Mouse (Mus musculus): ENCODE results near the gene Cog4. TPM values are rescaled to one million over a fixed set of nuclear protein-coding genes. Genes with fewer than 3 reads are reported as not detected.
"Not testable (repeated sequence)": the region's sequence is repeated elsewhere in the genome, so short reads cannot be mapped to it uniquely, and the experiment has no call there.

Cog4 gene
- polyA plus RNA-seq, 1 experiment = 53.5 TPM

DNA sequence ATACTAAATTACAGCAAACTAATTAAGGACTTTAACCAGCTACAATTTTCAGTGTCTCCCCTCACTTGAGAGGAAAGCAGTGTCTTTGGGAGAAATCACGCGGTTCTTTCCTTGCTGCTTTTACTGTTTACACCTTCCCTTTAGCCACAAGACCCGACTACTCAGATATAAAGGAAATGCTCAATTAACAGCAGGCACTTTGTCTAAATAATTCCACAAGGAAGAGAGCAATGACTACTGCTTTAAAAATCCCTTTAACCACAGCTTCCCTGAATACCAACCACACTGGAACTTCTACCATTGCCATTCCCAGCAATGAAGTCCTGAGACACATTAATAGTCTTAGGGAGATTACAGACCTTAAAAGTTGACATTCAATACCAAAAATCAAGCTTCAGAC, 17.9 kb upstream of the Cog4 start:
- DNase-seq (ENCODE audit: low read depth) = no peak

DNA sequence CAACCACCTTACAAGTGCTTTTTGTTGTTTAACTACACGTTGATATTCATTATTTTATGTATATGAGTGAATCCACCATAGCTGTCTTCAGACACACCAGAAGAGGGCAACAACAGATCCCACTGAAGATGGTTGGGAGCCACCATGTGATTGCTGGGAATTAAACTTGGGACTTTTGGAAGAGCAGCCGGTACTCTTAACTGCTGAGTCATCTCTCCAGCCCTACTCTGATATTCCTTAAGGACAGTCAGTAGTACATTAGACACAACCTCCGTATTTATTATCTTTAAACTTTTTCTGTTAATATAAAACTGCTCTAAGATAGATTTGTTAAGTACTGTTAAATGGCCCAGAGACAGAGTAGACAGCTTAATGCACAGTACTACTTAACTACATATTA, 14.4 kb upstream of the Cog4 start:
- no peak for DNase-seq (ENCODE audit: low read depth)

DNA sequence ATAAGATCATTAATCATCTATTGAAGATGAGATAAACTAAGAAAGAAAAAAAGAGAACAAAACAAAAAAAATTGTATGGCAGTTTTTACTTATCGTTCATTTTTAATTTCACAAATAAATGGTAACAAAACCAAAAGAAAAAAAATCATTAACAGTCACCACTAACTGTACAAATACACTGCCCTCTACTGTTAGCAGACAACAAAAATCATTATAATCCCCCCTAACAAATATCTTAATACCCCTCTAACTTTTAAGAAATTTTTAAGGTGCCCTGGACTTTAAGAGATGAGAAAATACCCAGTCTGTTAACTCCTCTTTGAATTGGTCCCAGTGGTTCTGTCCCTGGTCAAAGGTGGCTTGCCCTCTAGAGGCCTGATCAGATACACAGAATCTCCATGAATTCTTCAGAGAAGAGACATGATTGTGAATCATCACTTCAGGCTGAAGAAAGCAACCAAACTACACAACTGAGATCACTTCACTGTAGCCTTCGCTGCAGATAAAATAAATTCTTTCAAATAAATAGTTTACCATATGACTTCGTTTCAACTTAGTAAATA, 4.3 kb upstream of the Cog4 start:
- no peak for DNase-seq (ENCODE audit: low read depth)

DNA sequence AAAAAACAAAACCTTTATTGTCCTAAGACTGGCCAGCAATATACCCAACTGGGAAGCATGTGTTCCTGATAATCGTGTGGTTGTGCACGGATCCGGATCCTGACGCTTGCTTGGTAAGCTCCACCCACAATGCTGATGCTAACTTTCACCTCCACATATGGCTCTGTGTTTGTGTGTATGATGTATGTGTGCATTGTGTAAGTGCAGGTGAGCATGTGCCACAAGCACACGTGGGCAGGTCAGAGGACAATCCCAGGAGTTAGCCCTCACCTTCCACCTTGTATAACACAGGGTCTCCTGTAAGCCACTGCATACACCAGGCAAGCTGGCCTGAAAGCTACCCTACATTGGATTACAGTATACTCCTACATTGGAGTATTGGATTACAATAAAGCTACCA, 3.2 kb upstream of the Cog4 start:
- DNase-seq (ENCODE audit: low read depth) = no peak

DNA sequence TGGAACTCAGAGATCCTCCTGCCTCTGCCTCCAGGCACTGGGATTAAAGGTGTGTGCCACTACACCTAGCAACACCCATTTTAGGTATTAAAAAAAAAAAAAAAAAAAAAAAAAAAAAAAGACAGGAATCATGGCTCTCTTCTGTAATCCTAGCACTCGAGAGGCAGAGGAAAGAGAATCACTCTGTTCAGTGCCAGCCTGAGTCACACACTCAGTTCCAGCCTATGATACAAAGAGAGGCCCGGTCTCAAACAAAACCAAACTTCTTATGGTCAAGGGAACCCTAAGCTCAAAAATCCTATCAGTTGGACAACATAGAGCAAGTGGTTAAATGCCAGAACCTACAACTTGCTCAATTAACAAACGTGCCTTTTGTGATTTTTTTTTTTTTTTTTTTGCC, 1.5 kb upstream of the Cog4 start:
- DNase-seq (ENCODE audit: low read depth) = no peak

DNA sequence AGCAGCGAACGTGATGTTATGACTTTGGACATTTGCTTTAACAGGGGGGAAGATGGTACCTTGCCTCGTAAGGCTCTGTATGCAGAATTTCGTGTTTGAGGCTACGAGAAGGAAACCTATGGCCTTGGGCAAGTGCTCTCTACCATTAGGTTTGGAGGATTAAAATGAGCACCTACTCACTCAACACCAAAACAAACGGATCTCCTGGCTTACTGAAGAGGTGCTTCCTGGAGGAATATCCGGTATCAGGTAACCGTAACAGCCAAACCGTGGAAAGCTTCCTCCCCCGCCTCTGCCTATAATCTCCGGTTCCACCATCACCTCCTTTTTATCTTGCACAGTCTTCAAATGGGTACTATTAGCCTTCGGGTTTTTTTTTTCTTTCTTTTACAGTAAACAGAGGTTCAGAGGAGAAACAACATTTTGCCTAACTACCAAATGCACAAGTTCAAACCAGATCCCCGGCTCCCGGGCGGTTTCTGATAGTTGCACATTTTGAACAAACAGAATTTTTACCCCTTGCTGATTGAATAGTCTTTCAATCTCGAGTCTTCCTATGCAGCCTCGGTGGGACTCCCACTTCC, 487 bp upstream of the Cog4 start:
- no peak for DNase-seq (ENCODE audit: low read depth)

DNA sequence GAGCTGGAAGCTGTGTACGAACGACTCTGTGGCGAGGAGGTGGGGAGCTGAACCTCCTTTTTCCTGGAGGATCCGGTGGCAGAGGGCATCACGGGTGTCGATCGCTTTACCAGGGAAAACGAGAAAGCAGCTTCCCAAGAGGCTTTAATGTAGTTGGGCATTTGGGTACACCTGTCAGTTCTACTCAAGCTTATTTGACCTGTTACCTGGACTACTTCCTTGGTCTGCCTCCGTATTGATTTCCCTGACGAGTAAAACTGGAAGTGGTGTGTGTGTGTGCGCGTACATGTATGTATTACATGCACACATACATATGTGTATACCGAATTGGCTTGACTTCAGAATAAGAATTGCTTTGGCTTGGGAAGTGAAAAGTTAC, 760 bp downstream of the Cog4 start:
- DNase-seq (ENCODE audit: low read depth) = no peak

DNA sequence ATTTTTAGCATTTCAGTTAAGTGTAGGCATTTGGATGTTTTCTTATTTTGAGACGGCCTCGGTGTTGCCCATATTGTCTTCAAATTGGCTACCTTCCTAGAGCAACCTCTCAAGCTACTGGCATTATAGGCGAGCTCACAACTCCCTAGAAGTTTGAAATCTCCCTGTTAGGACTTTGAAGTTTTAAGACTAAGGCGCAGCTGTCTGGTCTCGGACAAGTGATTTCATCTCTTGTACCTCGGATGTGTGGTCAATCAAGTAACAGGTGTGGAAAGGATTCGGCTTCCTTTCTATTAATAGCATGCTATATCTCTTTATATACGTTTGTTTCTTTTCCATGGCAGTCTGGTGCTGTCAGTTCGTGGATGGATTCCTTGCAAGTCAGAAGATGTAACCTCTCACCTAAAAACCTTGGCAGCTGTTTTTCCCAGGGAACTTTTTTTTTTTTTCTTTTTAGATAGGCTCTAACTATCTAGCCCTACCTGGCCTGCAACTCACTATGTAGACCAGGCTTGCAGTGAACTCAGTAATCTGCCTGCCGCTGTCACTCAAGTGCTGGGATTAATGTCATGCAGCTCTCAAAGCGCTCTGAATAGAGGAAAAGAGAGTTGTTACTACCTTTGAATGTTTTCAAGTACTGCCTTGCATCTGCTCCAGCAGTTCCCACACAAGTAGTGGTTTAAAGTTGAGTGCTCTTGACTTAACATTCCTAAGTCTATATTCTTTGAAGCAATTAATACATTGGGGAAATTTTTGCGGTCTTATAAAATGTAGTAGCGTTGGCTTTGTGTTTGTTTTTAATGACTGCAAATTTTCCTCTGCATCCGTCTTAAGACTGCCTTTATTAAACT, 1.5 kb downstream of the Cog4 start:
- no peak for DNase-seq (ENCODE audit: low read depth)

DNA sequence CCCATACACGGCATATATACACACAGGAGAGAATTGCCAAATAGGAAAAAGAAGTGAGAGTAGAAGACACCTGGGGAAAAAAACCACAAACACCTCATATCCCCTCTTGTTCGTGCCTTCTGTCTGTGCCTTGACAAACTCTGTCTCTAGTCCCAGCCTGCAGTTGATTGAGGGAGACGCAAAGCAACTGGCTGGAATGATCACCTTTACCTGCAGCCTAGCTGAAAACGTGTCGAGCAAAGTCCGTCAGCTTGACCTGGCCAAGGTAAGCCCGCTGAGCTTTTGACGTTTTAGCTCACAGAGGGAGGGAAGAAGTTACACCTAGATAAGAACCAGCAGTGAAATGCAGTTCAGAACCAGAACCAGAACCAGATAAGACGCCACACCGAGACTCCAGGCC, 4.8 kb downstream of the Cog4 start:
- DNase-seq (ENCODE audit: low read depth) = no peak

DNA sequence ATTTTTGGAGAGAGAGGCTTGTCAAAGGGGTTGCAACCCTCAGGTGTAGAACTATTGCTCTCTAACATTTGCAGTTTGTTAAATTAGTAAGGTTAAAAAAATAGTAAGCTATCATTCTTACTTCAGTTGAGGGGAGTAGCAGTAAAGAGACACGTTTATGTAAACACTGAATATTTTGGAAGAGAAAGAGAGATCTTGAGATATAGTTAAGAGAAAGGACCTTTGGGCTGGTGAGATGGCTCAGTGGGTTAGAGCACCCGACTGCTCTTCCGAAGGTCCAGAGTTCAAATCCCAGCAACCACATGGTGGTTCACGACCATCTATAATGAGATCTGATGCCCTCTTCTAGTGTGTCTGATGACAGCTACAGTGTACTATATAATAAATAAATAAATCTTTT, 9.7 kb downstream of the Cog4 start:
- not testable (repeated sequence) for DNase-seq (ENCODE audit: low read depth)

DNA sequence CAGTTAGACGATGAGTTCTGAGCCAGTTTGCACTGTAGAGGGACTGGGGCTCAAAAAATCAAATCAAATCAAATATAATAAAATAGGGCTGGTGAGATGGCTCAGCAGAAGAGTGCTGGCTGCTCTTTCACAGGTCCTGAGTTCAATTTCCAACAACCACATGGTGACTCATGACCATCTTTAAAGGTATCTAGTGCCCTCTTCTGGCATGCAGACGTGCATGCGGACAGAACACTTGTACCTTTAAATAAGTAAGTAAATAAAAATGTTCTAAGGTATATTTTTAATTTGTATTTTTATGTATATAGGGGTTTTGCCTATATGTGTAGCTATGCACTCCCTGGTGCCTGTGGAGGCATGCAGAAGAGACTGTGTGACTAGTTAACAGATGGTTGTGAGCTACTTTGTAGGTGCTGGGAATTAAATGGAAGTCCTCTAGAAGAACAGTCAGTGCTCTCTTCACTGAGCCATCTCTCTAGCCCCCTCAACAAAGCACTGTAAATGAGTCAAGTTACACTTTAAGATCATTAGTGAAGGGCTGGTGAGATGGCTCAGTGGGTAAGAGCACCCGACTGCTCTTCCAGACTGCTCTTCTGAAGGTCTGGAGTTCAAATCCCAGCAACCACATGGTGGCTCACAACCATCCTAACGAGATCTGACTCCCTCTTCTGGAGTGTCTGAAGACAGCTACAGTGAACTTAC, 10.5 kb downstream of the Cog4 start:
- no peak for DNase-seq (ENCODE audit: low read depth)

DNA sequence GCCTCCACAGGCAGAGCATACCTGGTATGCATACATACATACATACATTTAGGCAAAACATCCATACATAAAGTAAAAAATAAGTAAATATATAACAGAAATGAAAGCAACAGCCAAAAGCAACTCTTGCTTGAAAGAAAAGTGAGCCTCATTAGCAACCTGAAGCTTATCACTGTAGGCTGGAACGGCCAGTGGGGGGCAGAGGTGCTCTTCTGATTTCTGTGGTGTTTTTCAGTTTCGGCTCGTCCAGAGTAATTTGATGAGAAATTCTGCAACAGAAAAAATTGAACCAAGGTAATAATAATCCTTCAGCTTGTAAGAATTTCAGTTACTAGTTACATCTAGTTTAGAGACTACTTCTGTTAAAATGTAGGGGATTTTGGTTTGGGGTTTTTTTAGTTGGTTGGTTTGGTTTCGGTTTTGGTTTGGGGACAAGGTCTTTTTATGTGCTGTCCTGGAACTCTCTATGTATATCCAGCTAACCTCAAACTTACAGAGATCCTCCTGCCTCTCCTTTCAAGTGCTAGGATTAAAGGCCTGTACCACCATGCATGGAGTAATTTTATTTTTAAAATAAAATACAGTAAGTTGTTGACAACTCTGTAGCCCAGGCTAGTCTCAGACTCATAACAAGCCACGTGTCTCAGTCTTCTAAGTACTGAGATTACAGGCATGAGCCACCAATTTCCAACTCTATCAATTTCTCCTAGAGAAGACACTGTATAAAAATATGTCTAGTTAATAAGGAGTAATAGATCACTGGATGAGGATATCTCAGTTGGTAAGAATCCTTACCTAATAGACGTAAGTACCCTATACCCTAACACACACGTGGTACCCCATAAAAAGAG, 13.5 kb downstream of the Cog4 start:
- no peak for DNase-seq (ENCODE audit: low read depth)

DNA sequence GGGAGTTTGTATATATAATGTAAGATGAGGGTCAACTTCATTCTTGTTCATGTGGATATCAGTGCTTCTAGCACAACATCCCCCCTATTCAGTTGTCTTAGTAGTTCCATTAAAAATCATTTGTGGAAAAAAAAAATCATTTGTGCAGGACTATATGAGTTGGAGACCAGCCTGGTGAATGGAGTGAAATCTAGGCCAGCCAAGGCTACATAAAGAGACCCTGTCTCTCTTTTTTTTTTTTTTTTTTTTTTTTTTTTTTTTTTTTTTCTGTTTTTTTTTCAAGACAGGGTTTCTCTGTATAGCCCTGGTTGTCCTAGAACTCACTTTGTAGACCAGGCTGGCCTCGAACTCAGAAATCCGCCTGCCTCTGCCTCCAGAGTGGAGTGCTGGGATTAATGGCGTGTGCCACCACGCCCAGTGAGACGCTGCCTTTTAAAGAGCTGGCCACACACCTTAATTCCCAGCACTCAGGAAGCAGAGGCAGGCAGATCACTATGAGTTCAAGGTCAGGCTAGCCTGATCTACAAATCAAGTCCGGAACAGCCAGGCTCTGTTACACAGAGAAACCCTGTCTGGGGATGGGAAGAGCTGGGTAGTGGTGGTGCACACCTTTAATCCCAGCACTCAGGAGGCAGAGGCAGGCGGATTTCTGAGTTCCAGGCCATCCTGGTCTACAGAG, 15.1 kb downstream of the Cog4 start:
- not testable (repeated sequence) for DNase-seq (ENCODE audit: low read depth)

DNA sequence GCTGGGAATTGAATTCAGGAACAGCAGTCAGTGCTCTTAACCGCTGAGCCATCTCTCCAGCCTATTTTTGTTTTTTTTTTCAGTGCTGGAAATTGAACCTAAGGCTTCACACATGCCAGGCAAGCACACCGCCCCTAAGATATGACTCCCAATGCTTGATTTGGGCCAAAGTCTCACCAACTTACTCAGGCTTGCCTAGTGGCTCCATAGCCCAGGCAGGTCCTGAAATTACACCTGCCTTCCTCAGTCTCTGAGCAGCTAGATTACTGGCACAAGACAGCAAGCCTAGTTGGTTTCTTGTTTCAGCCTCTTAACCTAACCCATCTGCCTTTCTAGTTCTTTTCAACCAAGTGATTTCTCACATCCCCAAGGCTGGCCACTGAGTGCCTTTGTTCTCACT, 24.1 kb downstream of the Cog4 start:
- no peak for DNase-seq (ENCODE audit: low read depth)

DNA sequence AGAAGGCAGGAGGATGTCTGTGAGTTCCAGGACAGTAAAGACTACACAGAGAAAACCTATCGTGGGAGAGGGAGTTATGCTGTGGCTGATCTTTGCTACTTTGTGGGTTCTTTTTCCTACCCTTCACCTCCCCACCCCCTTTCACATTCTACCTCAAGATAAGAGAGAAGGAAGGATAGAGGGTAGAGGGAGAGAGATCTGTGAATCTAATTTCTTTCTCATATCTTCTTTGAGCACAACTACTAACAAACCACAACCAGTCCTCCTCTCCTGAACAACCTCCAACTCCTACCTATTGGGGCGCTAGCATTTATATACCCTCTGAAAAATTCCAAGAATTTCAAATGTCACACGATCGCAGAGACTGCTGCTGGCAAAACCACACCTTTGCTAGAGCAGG, 31.5 kb downstream of the Cog4 start:
- DNase-seq (ENCODE audit: low read depth) = no peak

DNA sequence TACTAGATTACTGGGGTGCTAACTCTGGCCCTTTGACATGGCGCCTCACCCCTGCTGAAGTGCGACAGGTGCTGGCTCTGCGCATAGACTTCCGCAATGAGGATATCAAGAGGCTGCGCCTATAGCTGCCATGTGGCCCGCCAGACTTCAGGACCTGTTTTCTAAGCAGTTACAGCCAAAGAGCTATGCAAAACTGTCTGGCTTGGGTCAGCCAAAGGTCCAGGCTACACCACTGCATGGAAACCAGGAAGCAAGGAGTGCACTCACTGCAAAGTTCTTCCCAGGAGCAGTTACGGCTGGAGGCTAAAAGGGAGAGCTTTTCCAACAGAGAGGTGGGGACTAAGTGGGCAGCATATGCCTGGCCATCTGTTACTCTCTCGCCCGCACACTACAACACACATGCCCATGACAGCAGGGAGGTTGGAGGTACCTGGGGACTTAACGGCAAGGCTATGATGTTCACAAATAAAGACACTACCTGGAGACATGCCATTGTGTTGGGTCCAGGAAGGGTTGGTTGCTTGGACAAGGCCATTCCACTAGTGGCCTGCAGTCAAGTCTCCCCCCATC, 35.4 kb downstream of the Cog4 start:
- DNase-seq (ENCODE audit: low read depth) = no peak

DNA sequence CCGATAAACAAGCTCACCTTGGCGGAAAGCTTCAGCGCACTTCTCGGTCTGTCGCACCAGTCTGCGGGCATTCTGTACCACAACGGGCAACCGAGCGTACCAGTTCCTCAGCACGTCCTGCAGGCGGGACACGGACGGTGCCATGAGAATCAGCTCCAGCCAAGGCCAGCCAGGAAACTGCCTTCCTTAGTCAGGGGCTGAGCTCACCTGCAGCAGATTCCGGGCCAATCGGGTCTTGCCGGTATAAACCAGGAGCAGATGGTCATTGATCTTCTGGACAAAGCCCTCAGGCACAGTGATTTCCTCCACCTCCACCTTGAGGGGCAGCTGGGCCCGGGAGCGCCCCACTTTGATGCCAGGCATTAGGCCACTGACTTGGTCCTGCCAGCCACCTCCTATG, 37.4 kb downstream of the Cog4 start:
- DNase-seq (ENCODE audit: low read depth) = no peak

DNA sequence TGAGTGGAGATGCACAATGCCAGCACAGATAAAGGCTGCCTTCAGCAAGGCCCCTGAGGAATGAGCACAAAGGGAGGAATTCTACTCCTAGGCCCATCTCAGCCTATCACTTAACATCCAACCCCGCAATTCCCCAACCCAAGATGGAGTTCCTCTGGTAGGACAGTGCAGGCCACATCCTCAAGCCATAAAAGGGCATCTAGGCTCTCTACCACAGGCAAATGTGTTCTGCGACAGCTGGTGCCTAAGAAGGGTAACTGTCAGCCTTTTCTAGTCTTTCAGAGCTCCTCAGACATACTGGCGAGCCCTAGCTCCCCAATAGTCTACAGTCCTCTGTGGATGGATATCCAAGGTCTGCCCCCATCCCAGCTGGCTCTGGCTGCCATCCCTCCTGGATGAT, 40.2 kb downstream of the Cog4 start:
- no peak for DNase-seq (ENCODE audit: low read depth)

DNA sequence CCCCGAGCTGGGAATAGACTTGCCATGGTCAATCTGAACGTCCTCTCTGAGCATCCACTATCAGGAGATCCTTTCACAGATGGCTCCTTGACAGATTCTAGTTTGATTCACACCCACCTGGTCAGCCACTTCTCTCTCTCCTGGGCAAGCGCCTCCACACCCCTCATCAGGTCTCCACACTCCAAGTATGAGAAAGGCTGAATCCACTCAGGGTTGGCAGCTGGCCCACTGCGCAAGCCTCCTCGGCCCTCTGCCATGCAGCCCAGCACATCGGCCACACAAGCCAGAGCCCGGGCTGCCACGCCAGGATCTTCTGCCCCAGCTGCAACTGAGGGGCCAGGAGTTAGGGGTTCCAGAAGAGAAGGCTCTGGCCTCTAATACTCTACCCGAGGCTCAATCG, 41.2 kb downstream of the Cog4 start:
- DNase-seq (ENCODE audit: low read depth) = no peak

DNA sequence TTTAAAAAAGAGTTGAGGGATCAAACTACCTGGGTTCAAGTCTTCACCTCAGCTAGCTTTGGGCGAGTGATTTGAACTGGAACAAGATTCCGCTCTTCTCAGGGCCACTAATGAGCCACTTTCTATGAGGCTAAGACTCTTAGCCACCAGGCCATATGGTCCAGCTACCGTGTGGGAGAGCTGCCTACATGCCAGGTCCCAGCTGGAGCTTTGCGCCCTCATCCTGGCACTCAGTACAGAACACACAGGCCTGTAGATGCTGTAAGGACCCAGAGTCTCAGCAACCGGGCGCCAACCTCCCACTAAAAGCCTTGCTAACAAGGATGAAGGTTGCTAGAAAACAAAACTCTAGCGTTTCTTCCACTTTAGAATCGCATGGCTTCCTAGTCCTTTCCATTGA, 42.0 kb downstream of the Cog4 start:
- no peak for DNase-seq (ENCODE audit: low read depth)

DNA sequence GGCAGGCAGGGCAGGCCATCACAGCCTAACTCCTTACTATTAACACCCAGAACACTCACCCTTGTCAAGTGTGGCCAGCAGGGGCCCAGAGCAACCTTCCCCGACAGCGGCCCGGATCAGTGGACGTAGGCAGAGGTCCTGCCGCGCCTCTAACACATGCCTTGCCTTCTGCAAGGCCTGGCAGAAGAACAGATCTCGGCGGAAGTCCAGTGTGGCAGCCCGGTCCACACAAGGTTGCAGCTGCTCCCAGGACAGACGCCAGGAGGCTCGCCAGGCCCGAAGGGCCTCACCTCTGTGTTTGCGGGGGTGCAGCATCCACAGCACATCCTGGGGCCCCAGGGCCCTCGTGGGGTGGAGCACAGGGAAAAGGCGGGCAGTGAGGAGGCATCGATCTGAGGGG, 42.5 kb downstream of the Cog4 start:
- DNase-seq (ENCODE audit: low read depth) = no peak

Measured in gonadal fat pad, adult 2 months (tissue).